Mouse (Mus musculus): ENCODE measurements around the gene Ifna1.
A peak's percentile ranks its signal among the peaks of the same experiment; 100 is the strongest.

Ifna1 gene

DNA sequence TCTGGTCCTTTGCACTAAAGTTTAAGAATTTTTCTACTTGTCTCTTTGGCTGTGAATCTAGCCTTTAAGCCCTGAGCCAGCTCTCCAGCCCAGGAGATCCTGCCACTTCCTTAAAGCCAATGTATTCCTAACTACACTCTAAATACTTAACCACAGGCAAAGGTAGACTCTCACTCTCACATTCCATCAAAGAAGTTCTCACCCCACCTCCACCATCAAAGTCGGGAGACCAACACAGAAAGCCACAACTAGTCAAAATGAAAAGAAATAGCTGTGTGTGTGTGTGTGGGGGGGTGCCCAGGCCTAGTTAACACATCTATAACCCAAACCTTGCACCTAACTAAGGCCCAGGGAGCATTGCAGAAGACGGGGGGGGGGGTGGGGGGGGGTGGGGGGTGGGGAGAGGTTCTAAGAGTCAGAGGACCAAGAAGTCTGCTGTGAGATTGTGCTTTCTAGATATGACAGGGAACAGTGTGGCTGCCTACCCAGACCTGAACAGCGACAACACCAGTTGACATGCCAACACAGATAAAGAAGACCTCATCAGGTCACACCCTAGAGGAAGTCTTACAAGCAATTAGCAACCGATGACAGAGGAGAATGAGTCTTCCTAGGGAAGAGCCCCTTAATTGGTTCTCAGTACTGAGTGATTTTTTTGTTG, 25.7 kb downstream of the Ifna1 start:
- DNase-seq, result no peak

DNA sequence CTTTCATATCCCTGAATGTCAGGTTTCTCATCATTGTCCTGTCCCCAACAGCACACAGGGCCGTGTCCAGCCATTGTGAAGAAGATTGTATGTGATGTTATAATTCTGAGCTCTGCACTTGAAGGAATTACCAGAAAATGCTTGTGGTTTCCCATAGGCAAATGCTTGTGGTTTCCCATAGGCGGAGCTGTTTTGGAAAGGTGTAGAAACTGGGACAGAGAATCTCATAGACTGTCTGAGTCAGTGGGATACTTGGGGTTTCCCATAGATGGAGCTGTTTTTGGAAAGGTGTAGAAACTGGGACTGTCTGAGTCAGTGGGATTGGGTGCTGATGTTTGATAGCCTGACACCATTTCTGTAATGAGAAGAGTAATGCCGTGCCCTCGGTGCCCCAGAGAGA, 26.6 kb downstream of the Ifna1 start:
- DNase-seq, result no peak

DNA sequence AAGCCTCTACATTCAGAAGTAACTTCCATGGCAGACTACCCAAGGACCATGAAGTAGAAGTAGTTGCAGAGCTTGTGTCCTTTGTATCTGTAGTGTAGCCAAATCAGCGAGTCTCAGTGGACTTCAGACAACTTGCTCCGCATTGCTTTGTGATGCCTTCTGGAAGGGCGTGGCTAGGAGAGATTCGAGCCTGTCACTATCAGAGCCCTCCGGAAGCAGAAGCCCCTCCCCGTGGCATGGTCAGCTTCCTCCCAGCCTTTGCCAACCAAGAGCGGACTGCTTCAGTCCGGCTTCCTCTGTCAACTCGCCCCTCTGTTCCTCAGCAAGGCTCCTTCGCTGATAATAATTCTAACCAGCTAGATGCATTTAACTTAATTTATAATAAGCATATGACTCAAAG, 28.4 kb downstream of the Ifna1 start:
- DNase-seq, result peak; percentile 16

DNA sequence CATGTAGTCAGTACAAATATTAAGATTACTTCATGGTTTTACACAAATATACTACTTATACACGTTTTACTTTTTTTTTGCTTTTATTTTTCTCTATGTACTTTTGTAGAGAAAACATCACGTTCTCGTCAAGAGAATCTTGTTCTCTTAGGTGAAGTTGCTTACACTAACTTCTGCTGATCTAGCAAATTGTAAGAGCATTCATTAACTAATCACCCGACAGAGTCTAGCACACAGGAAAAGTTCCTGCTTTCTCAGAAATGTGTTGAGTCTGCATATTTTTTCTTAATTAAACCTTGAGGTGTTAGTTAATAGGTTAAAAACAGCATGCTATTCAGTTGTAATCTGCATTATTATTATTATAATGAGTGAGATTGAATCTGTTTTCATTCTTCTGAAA, 28.9 kb downstream of the Ifna1 start:
- DNase-seq, result no peak

DNA sequence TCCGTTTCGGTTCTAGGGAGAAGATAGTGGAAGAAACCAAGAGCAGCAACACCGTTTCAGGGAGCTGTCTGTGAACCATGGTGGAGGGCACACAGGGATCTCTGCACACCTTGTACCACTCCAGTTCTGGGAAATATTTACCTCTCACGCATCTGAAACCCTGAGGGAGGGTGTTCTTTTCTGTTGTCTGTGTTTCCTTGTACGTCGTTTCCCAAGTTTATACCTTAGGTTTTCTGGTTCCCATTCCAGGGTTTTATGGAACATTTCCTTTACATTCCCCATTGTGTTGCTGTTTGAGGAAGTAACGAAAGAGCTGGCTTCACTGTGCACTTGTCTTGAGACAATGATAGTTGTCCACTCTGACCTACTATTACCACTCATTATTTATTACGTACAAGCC, 30.2 kb downstream of the Ifna1 start, which contains the start of gene Ifne:
TSS of gene Ifne (minus strand) at position 101 of the 400 bp plus-strand sequence.
- DNase-seq, result no peak

DNA sequence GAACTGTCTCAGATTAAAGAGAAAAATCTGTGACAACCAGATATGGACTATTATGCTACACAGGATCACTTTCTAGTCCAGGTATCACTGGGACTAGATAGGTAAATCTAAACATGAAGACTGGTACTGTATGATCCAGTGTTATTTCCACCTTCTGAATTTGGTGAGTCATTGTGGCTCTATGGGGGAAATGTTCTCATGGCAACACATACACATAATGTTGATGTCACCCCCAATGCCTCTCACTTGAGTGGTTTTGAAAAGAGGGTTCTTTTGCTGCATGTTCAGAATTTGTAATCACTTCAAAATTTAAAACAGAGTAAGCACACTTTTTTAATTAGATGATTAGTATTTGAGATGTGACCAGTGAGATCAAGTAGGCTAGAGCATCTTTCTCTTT, 38.3 kb downstream of the Ifna1 start:
- DNase-seq, result no peak

DNA sequence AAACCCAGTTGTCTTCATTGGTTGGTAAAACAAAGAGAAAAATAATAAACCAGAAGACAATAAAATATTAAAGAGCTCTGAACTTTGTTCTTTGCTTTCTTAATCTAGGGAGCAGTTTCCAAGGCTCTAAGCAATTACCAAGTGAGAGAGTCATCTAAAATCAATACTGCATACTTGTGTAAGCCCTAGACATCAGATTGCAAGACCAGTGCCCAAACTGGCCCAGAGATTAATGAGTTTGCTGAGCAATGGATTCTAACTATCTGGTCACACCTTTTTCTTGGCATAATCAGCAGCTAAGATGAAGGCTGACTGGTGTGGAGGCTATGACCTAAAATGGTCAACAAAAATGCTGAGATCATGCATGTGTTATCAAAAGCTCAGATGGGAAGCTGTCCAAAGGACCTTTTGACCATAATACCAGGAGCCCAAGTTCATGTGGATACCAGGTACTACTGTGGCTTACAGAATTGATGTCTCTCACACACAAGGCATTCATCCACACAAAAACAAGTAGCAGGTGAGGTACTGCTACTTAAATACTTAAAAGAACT, 43.4 kb downstream of the Ifna1 start:
- no peak for DNase-seq

Data from kidney, postnatal 10 days (tissue).